Mouse (Mus musculus): ENCODE data around the gene S100a2.

Gene S100a2

GRCm38 (mm10) chr3:90589947-90590346, at the start of gene S100a2:
TSS of gene S100a2 (plus strand) at chr3:90590247.
- DNase-seq (ENCODE audit: low spot score), result no peak

GRCm38 (mm10) chr3:90540904-90541303, 49.1 kb upstream of the S100a2 start:
- DNase-seq (ENCODE audit: low spot score), result peak; percentile 15

DNA sequence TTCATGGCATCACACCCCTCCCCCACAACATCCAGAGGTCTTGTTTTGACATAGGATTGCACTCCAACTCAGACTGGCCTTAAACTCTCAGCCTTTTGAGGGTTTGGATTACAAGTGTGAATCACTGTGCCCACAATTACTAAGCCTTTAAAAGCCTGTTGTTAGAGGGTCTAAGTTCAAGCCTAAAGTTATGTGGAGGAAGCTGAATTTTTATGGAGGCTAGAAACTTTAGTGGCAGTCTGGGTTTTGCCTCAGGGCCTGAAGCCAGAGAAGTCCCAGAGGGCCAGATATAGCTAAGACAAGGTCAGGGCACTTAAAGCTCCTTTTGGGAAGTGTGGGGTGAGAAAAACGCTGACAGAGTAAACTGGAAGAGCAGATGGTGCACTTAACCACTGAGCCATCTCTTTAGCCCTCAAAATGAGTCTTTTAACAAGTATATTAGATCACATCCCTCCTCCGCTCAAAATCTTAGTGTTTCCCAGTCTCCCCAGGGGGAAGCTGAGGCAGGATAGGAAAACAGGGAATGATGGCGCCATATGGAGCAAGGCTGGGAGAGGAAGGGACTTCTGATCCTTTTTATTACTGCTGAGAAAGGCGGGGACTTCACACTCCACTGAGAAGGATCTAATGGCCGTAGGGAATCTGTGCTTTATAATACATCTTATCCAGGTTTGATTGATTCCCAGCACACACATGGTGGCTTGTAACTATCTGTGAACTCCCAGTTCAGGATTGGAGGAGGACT, 40.2 kb upstream of the S100a2 start:
- DNase-seq (ENCODE audit: low spot score), result no peak

GRCm38 (mm10) chr3:90550421-90550790, 39.6 kb upstream of the S100a2 start:
- DNase-seq (ENCODE audit: low spot score), result no peak

GRCm38 (mm10) chr3:90552231-90552630, 37.8 kb upstream of the S100a2 start:
- no peak for DNase-seq (ENCODE audit: low spot score)

DNA sequence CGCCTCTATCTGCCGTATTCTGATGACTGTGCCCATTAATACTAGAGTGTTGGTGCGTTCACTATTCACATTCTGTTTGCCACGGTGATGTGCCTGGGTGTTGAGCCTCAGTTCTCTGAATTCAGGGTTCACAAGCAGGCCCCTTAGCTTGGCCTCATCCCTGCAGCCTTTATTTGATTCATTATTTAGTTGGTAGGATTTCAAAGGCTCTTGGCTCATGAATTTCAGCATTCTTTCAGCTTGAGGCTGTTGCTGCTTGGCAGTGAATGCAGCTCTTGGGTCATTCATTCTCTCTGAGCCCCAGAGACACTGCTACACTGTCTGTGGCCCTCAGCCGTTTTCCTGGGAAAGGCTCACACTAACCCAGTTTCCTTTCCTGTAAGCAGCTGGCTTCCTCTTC, 34.1 kb upstream of the S100a2 start:
- peak; percentile 20 for DNase-seq (ENCODE audit: low spot score)

- DNase-seq (ENCODE audit: low spot score), result no peak
Observed at GRCm38 (mm10) chr3:90560008-90560628, 29.9 kb upstream of the S100a2 start, which contains the start of gene S100a3. TSS of gene S100a3 (plus strand) at chr3:90560578.

DNA sequence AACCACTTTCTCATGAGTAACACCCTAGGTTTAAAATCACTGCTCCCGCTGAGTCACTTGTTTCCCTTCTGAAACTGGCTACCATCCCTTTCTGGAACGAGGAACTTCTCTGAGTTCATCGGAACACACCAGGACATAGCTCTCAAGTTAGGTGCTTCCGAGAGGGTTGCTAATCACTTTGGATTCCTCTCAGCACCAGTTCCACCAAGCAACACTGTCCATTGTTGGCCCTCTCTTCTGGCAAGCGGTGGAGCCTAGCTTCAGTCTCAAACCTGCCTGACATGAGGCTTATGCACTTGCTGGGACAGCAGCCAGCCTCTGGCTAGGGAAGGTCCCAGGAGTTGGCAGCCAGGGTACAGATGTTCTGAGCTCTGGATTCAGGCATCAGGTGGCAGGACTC, 15.4 kb upstream of the S100a2 start:
- DNase-seq (ENCODE audit: low spot score), result no peak

DNA sequence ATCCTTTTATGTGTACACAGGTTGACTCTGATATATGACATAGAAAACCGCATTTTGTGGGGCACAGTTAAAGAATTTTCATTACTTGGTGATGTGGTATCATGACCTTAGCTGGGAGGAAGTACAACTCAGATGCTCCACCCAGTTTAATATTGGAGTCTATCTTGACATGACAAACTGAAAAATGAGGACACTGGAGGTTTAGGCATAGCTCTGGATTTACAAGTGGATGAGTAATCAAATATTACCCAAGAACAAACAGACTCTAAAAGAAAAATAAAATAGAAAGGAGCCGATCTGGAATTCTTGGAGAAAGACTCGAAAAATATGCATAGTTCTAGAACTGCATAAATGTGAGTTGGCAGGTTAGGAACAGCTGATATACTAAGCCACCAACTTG, 14.7 kb upstream of the S100a2 start:
- no peak for DNase-seq (ENCODE audit: low spot score)

DNA sequence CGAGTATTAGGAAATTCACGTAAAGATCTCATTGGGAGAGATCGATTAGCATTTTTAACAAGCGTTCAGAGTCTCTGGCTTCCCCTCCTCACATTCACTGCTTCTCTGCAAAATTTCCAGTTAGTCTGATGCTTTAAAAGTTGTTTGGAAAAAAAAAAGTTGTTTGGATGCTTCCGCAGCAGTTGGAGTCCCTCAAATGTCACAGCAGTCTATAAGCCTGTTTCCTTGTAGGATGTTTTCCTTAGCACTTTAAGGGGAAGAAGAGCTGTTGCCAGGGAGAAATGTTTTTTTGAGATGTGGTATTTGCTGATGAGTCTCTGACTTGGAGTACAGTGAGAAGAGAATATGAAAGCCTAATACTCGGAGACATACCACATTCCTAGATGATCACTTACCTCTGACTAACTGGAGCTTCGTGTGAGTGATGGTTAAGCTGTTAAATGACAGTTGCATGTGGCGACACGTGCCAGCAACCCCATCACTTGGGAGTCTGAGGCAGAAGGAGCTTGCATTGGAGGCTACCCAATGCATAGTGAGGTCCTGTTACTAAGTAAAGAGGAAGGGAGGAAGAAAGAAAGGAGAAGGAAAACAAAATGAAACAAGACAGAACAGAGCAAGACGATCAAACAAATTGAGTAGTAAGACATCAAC, 13.6 kb upstream of the S100a2 start:
- no peak for DNase-seq (ENCODE audit: low spot score)

GRCm38 (mm10) chr3:90579433-90579832, 10.6 kb upstream of the S100a2 start:
- no peak for DNase-seq (ENCODE audit: low spot score)

- no peak for DNase-seq (ENCODE audit: low spot score)
Observed at GRCm38 (mm10) chr3:90581141-90581540, 8.9 kb upstream of the S100a2 start.

GRCm38 (mm10) chr3:90582156-90582555, 7.9 kb upstream of the S100a2 start:
- DNase-seq (ENCODE audit: low spot score), result no peak

DNA sequence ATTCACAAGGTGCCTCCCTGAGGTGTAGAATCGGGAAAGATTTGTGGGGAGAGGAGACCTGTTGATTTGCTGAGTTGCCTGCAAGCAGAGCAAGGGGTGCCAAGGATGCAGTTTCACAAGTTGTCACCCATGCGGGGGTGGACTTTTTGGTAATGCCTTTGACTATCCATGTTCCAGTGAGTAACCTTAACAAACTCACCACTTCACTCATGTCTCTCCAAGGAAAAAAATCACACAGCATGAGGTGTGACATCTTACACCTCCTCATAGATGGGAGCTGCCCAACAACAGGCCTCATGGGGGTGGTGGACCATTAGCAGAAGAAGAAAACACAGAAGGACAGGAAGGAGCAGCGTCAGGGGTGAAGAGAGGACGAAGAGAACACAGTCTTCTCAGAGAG, 7.5 kb upstream of the S100a2 start:
- DNase-seq (ENCODE audit: low spot score), result no peak

DNA sequence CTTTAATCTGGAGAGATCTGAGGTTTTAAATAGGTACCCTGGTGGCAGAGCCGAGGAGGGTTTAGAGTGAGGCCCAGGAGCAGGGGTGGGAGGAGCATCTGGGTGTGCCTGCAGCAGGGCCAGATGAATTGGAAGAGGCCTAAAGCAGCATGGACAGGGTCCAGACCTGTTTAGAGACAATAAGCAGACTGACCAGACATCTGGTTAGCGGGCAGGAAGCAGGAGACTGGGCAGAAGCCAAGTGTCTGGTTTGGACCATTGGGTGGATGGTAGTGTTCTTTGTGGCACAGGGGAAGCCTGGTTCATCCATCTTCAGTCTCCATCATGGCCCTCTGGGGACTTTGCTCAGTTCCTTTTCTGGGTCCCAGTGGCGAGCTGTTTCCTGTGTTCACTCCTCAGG, 6.2 kb upstream of the S100a2 start:
- DNase-seq (ENCODE audit: low spot score), result no peak

GRCm38 (mm10) chr3:90585595-90585994, 4.5 kb upstream of the S100a2 start:
- peak; percentile 46 for DNase-seq (ENCODE audit: low spot score)

- DNase-seq (ENCODE audit: low spot score), result no peak
Observed at GRCm38 (mm10) chr3:90586016-90586643, 3.9 kb upstream of the S100a2 start.

GRCm38 (mm10) chr3:90586906-90587305, 3.1 kb upstream of the S100a2 start:
- DNase-seq (ENCODE audit: low spot score), result no peak

DNA sequence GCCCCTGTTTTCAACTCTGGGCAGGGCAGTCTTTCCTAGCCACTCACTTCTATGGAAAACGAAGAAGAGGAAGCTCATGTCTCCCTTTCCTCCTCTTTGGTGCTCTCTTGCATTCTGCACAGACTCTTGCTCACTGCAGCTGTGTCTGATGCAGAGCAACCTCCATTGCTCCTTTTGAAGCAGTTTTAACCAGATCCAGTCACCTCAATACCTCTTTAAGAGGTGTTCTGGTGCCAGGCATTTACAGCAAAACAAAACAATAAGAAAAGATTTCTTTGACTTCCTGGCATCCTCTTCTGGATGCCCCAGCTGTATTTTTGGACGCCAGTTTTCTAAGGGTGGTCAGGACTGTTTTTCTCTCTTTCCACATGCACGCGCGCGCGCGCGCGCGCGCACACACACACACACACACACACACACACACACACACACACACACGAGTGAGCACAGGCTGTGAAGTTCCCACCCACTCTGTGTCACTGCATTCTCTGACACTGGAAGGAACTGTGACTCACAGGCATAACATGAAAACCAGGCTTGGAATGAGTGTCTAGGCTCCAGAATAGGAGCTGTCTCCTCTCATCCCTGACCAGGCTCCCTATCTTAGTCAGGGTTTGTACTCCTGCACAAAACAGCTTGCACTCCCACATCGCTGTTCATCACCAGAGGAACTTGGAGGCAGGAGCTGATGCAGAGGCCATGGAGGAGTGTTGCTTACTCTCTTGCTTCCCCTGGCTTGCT, 2.5 kb upstream of the S100a2 start:
- no peak for DNase-seq (ENCODE audit: low spot score)

DNA sequence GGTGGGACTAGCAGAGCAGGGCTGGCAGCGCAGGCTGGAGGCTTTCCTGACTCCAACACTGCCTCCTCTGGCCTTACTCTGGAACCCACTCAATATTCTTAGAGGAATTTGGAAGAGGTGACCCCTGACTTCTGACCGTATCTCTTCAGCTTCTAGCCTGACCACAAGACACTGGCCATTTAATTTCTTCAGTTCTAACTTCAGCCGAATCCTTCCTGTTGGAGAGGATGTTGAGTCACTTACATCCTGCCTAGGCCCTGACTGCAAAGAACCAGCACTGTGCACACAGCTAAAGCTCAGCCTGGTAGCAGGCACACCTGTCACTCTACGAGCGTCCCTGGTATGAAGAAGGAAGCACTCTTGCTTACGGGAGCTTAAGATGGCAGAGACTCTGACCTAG, 657 bp upstream of the S100a2 start:
- no peak for DNase-seq (ENCODE audit: low spot score)

- DNase-seq (ENCODE audit: low spot score), result no peak
Observed at GRCm38 (mm10) chr3:90594466-90594865, 4.4 kb downstream of the S100a2 start.

- no peak for DNase-seq (ENCODE audit: low spot score)
Observed at GRCm38 (mm10) chr3:90595556-90595955, 5.5 kb downstream of the S100a2 start.

All from layer of hippocampus, adult 9-10 months (tissue).